Mouse (Mus musculus): Measurements from ENCODE around the gene Fkbp1a. TPM values are rescaled to one million over a fixed set of nuclear protein-coding genes. Genes with fewer than 3 reads are reported as not detected.

Gene Fkbp1a
- polyA plus RNA-seq, 1 experiment from 2014 or later = 128 TPM

DNA sequence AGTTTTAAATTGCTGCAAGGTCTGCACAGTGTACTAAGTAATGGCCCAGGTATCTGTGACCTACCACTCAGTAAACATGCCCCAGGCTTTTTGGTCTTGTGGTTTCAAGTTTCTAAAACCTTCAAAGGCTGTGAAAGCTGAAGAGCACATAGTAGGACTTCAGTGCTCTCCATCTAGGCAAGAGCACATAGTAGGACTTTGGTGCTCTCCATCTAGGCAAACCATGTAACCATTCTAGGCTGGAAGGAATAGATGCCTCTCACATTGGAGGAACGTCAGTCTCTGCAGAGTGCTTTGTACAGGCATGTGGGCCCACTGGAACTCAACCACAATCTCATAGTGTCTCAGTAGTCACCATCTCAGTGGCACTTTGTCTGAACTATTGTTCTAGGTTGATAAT is 21.7 kb downstream of the Fkbp1a start:
- H3K27ac ChIP-seq (ENCODE audit: low read depth) = peak overlapping the region; percentile 73; the same call in 1 of the 2 replicates
- no peak overlapping the region for H3K9ac ChIP-seq (replicated peaks)
- peaks cover 5% of the 10 kb centered on the region for H3K4me1 ChIP-seq (ENCODE audit: insufficient read depth)
- no peaks in the 10 kb centered on the region for H3K9me3 ChIP-seq (ENCODE audit: low read length)
- 86% methylated on average over 1 of the region's 1 CpGs for WGBS (ENCODE audit: insufficient replicate concordance)
- no peak for ATAC-seq
- no peaks in the 10 kb centered on the region for H3K27me3 ChIP-seq (ENCODE audit: insufficient read depth, low read length)
- H3K36me3 ChIP-seq (replicated peaks; ENCODE audit: insufficient read depth, low read length) = peaks cover 21% of the 10 kb centered on the region
- DNase-seq = no peak
- H3K4me3 ChIP-seq (ENCODE audit: low read depth, low read length) = no peak overlapping the region
- TF ChIP-seq EP300 (IDR thresholded peaks at IDR 0.05; ENCODE audit: low read depth) = no peak
- TF ChIP-seq CTCF (IDR thresholded peaks at IDR 0.05; ENCODE audit: low read depth) = no peak
- H3K4me2 ChIP-seq (ENCODE audit: low read depth, low read length) = no peak overlapping the region

DNA sequence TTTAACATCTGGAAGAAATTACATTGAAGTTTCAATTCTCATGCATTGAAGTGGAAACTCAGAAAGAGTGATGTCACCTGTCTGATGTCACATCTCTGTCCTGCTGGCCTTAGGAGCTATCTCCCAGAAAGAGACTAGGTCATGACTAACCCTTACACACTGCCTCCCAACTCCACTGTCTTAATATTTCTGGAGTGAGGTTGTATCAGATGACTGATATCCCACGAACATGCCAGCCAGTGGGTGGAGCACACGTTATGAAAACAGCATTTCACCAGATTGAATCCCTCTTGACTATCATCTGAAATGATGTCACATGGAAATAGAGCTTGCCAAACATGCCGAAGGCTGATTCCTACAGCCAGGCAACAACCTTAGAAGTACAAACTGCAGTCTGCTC is 22.7 kb downstream of the Fkbp1a start:
- no peak overlapping the region for H3K4me2 ChIP-seq (ENCODE audit: low read depth, low read length)
- H3K4me1 ChIP-seq (ENCODE audit: insufficient read depth) = peaks cover 5% of the 10 kb centered on the region
- H3K9ac ChIP-seq (replicated peaks) = no peak overlapping the region
- no peak overlapping the region for H3K4me3 ChIP-seq (ENCODE audit: low read depth, low read length)
- ATAC-seq = no peak
- H3K9me3 ChIP-seq (ENCODE audit: low read length) = no peaks in the 10 kb centered on the region
- no peak overlapping the region for H3K27ac ChIP-seq (ENCODE audit: low read depth)
- no peak for TF ChIP-seq CTCF (IDR thresholded peaks at IDR 0.05; ENCODE audit: low read depth)
- no peak for TF ChIP-seq EP300 (IDR thresholded peaks at IDR 0.05; ENCODE audit: low read depth)
- H3K36me3 ChIP-seq (replicated peaks; ENCODE audit: insufficient read depth, low read length) = peaks cover 20% of the 10 kb centered on the region
- WGBS (ENCODE audit: insufficient replicate concordance) = 63% methylated on average over 3 of the region's 3 CpGs
- DNase-seq = no peak
- H3K27me3 ChIP-seq (ENCODE audit: insufficient read depth, low read length) = no peaks in the 10 kb centered on the region

DNA sequence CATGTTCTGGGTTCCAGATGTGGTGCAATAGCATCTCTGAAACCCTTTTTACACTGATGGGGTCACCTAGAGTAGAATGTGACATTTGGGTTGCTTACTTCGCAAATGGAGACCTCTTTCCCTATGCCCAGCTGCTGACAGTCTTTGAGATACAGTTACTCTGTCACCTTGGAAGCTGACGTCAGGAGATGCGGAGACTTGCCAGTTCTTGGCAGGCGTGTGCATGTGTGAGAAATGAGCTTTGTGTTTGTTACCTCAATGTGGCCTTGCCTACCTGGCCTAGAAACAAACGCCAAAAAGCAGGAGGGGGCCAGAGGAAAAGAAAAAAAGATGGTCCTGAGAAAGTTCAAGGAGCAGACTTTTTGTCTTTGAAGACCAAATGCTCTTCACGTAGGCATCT is 24.6 kb downstream of the Fkbp1a start:
- no peak overlapping the region for H3K4me3 ChIP-seq (ENCODE audit: low read depth, low read length)
- TF ChIP-seq EP300 (IDR thresholded peaks at IDR 0.05; ENCODE audit: low read depth) = no peak
- TF ChIP-seq CTCF (IDR thresholded peaks at IDR 0.05; ENCODE audit: low read depth) = no peak
- DNase-seq (no peak), ATAC-seq (no peak)
- peaks cover 5% of the 10 kb centered on the region for H3K4me1 ChIP-seq (ENCODE audit: insufficient read depth)
- no peak overlapping the region for H3K9ac ChIP-seq (replicated peaks)
- peaks cover 9% of the 10 kb centered on the region for H3K36me3 ChIP-seq (replicated peaks; ENCODE audit: insufficient read depth, low read length)
- WGBS (ENCODE audit: insufficient replicate concordance) = 78% methylated on average over 6 of the region's 6 CpGs
- H3K9me3 ChIP-seq (ENCODE audit: low read length) = no peaks in the 10 kb centered on the region
- no peak overlapping the region for H3K27ac ChIP-seq (ENCODE audit: low read depth)
- no peak overlapping the region for H3K4me2 ChIP-seq (ENCODE audit: low read depth, low read length)
- H3K27me3 ChIP-seq (ENCODE audit: insufficient read depth, low read length) = no peaks in the 10 kb centered on the region

- no peak for DNase-seq
- no peak overlapping the region for H3K9ac ChIP-seq (replicated peaks)
- H3K36me3 ChIP-seq (replicated peaks; ENCODE audit: insufficient read depth, low read length) = peaks cover 1% of the 10 kb centered on the region; the same call in 1 of the 2 replicates
- H3K27ac ChIP-seq (ENCODE audit: low read depth) = no peak overlapping the region
- H3K9me3 ChIP-seq (ENCODE audit: low read length) = no peaks in the 10 kb centered on the region
- no peak for ATAC-seq
- H3K4me2 ChIP-seq (ENCODE audit: low read depth, low read length) = no peak overlapping the region
- TF ChIP-seq CTCF (IDR thresholded peaks at IDR 0.05; ENCODE audit: low read depth) (no peak), EP300 (IDR thresholded peaks at IDR 0.05; ENCODE audit: low read depth) (no peak)
- no peak overlapping the region for H3K4me3 ChIP-seq (ENCODE audit: low read depth, low read length)
- H3K4me1 ChIP-seq (ENCODE audit: insufficient read depth) = no peaks in the 10 kb centered on the region
- H3K27me3 ChIP-seq (ENCODE audit: insufficient read depth, low read length) = no peaks in the 10 kb centered on the region
- 72% methylated on average over 2 of the region's 2 CpGs for WGBS (ENCODE audit: insufficient replicate concordance)
Measured at GRCm38 (mm10) chr2:151569452-151569851, 27.2 kb downstream of the Fkbp1a start.

- DNase-seq (no peak), ATAC-seq (no peak)
- TF ChIP-seq CTCF (IDR thresholded peaks at IDR 0.05; ENCODE audit: low read depth) (no peak), EP300 (IDR thresholded peaks at IDR 0.05; ENCODE audit: low read depth) (no peak)
- H3K4me1 ChIP-seq (ENCODE audit: insufficient read depth) = peaks cover 14% of the 10 kb centered on the region
- H3K27ac ChIP-seq (ENCODE audit: low read depth) = no peak within 1 kb of the TSS; the same call in 1 of the 2 replicates
- H3K4me3 ChIP-seq (ENCODE audit: low read depth, low read length) = no peak within 1 kb of the TSS
- H3K36me3 ChIP-seq (replicated peaks; ENCODE audit: insufficient read depth, low read length) = no peaks in the 10 kb centered on the region
- WGBS (ENCODE audit: insufficient replicate concordance) = 57% methylated on average over 17 of the region's 17 CpGs
- no peaks in the 10 kb centered on the region for H3K9me3 ChIP-seq (ENCODE audit: low read length)
- no peaks in the 10 kb centered on the region for H3K27me3 ChIP-seq (ENCODE audit: insufficient read depth, low read length)
- no peak within 1 kb of the TSS for H3K4me2 ChIP-seq (ENCODE audit: low read depth, low read length)
- H3K9ac ChIP-seq (replicated peaks) = no peak within 1 kb of the TSS
Measured at GRCm38 (mm10) chr2:151571873-151572700, 29.8 kb downstream of the Fkbp1a start, which contains the start of gene Sdcbp2. Sdcbp2 (plus strand) TSS chr2:151572622.

DNA sequence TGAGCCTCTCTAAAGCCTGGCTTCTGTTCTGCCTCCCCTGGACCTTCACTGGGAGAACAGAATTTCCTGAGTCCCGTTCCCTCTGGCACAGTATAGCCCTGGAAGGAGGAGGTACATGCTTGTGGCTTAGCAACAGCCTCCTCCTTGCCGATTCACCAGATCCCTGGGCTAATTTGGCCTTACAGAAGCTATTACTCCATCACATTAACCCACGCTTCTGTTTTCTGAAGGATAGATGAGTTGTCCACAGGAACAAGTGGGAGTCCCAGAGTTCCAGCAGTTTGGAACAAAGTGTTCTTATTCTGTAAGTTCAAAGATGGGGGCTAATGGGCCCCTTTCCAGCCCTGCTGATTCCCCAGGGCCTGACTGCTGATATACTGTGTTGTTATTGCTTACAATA is 31.4 kb downstream of the Fkbp1a start:
- TF ChIP-seq CTCF (IDR thresholded peaks at IDR 0.05; ENCODE audit: low read depth) = no peak
- TF ChIP-seq EP300 (IDR thresholded peaks at IDR 0.05; ENCODE audit: low read depth) = no peak
- H3K9ac ChIP-seq (replicated peaks) = no peak overlapping the region
- DNase-seq (no peak), ATAC-seq (no peak)
- peaks cover 14% of the 10 kb centered on the region for H3K4me1 ChIP-seq (ENCODE audit: insufficient read depth)
- H3K36me3 ChIP-seq (replicated peaks; ENCODE audit: insufficient read depth, low read length) = no peaks in the 10 kb centered on the region
- no peaks in the 10 kb centered on the region for H3K9me3 ChIP-seq (ENCODE audit: low read length)
- WGBS (ENCODE audit: insufficient replicate concordance) = 66% methylated on average over 3 of the region's 3 CpGs
- no peaks in the 10 kb centered on the region for H3K27me3 ChIP-seq (ENCODE audit: insufficient read depth, low read length)
- no peak overlapping the region for H3K27ac ChIP-seq (ENCODE audit: low read depth)
- no peak overlapping the region for H3K4me3 ChIP-seq (ENCODE audit: low read depth, low read length)
- H3K4me2 ChIP-seq (ENCODE audit: low read depth, low read length) = no peak overlapping the region

Data from liver, postnatal 0 days (tissue).